Mouse (Mus musculus) small intestine, adult 2 months (tissue): ENCODE data around the gene Chsy1. TPM values are rescaled to one million over a fixed set of nuclear protein-coding genes. Genes with fewer than 3 reads are reported as not detected.

Source experiments
- H3K27ac ChIP-seq: fragments of 200-500 bp; 2 replicates; pipeline ENCODE4 v1.5.1; 2012; ENCODE audit warnings: low read depth, low read length, control low read depth, inconsistent platforms; ENCODE audit not compliant: insufficient read depth
- H3K27me3 ChIP-seq: fragments of 200-500 bp; 2 replicates; pipeline ENCODE4 v1.6.1; 2012; ENCODE audit warnings: mild to moderate bottlenecking, moderate library complexity, low read length, inconsistent platforms; ENCODE audit not compliant: control insufficient read depth, insufficient read depth
- H3K36me3 ChIP-seq: fragments of 200-500 bp; 2 replicates; pipeline ENCODE4 v1.6.1; 2012; ENCODE audit warnings: mild to moderate bottlenecking, low read length, control low read depth, inconsistent platforms; ENCODE audit not compliant: control insufficient read depth, insufficient read depth
- H3K4me1 ChIP-seq: fragments of 200-500 bp; 2 replicates; pipeline ENCODE4 v1.6.1; 2012; ENCODE audit warnings: low read length, inconsistent platforms, mixed read lengths; ENCODE audit not compliant: control insufficient read depth, insufficient read depth, insufficient read length
- H3K4me3 ChIP-seq: fragments of 200-500 bp; 2 replicates; pipeline ENCODE4 v1.5.1; 2012; ENCODE audit warnings: low read depth, mild to moderate bottlenecking, control low read depth, inconsistent platforms, low read length, moderate library complexity
- CTCF ChIP-seq: fragments of 200-500 bp; IDR thresholded peaks from 2 replicates; pipeline ENCODE4 v1.5.1; 2012; ENCODE audit warnings: low read depth, mild to moderate bottlenecking, control low read depth, inconsistent platforms, low read length, moderate library complexity, mixed read lengths; ENCODE audit not compliant: insufficient replicate concordance, insufficient read length; ENCODE audit errors: extremely low read depth
- POLR2A ChIP-seq: fragments of 200-500 bp; IDR thresholded peaks from 2 replicates; pipeline ENCODE4 v1.6.1; 2012; ENCODE audit warnings: low read depth, mild to moderate bottlenecking, control low read depth, inconsistent platforms, low read length, moderate library complexity
- WGBS: fragments of 180-500 bp; shearing (Covaris S2); methylation state at CpG from one replicate; pipeline ENCODE4 v1.1.7; 2018; 5-methylcytosine and 5-hydroxymethylcytosine counted together
- polyA plus RNA-seq: library from polyadenylated mRNA; depleted of rRNA; stranded (reverse); fragments of >200 nt; gene quantifications from 2 replicates; pipeline ENCODE4 v1.2.3, GENCODE M21; 2012

Gene Chsy1
- polyA plus RNA-seq, 1 experiment, result 1.4 TPM

- TF ChIP-seq CTCF (no peak), POLR2A (no peak)
- no peaks in the 10 kb centered on the region for H3K27me3 ChIP-seq
Measured at GRCm38 (mm10) chr7:66212887-66213286, 103.6 kb downstream of the Chsy1 start.

GRCm38 (mm10) chr7:66214477-66214876 lies 105.2 kb downstream of the Chsy1 start:
- Histone ChIP-seq H3K36me3 (no peaks in the 10 kb centered on the region), H3K27ac (no peak overlapping the region), H3K4me3 (no peak overlapping the region), H3K4me1 (peaks cover 11% of the 10 kb centered on the region), H3K27me3 (no peaks in the 10 kb centered on the region)
- WGBS, result 40% methylated on average over 6 of the region's 6 CpGs
- no peak for TF ChIP-seq CTCF
- no peak for TF ChIP-seq POLR2A

More at GRCm38 (mm10) chr7:66212887-66213286, 103.6 kb downstream of the Chsy1 start:
- Histone ChIP-seq H3K36me3 (no peaks in the 10 kb centered on the region), H3K27ac (no peak overlapping the region), H3K4me3 (no peak overlapping the region), H3K4me1 (peaks cover 7% of the 10 kb centered on the region; the same call in 1 of the 2 replicates)
- WGBS, result 65% methylated on average over 1 of the region's 1 CpGs

GRCm38 (mm10) chr7:66215911-66216310 lies 106.6 kb downstream of the Chsy1 start:
- H3K27ac ChIP-seq, result no peak overlapping the region
- H3K27me3 ChIP-seq, result no peaks in the 10 kb centered on the region
- H3K4me3 ChIP-seq, result no peak overlapping the region
- WGBS, result 80% methylated on average over 1 of the region's 1 CpGs
- peaks cover 13% of the 10 kb centered on the region for H3K4me1 ChIP-seq
- no peaks in the 10 kb centered on the region for H3K36me3 ChIP-seq
- TF ChIP-seq CTCF (no peak), POLR2A (no peak)

- Histone ChIP-seq H3K4me3 (no peak overlapping the region), H3K27ac (no peak overlapping the region), H3K36me3 (no peaks in the 10 kb centered on the region), H3K27me3 (no peaks in the 10 kb centered on the region), H3K4me1 (peaks cover 13% of the 10 kb centered on the region)
- WGBS, result 68% methylated on average over 7 of the region's 7 CpGs
- TF ChIP-seq CTCF (no peak), POLR2A (no peak)
Measured at GRCm38 (mm10) chr7:66217011-66217410, 107.7 kb downstream of the Chsy1 start.

GRCm38 (mm10) chr7:66217531-66218094 lies 108.3 kb downstream of the Chsy1 start:
- H3K27me3 ChIP-seq, result no peaks in the 10 kb centered on the region

GRCm38 (mm10) chr7:66218193-66219014 lies 109.1 kb downstream of the Chsy1 start:
- WGBS, result 71% methylated on average over 9 of the region's 9 CpGs

More at GRCm38 (mm10) chr7:66217531-66218094, 108.3 kb downstream of the Chsy1 start:
- peaks cover 13% of the 10 kb centered on the region for H3K4me1 ChIP-seq
- 84% methylated on average over 7 of the region's 7 CpGs for WGBS
- H3K4me3 ChIP-seq, result no peak overlapping the region
- H3K36me3 ChIP-seq, result no peaks in the 10 kb centered on the region
- TF ChIP-seq CTCF (no peak), POLR2A (no peak)
- no peak overlapping the region for H3K27ac ChIP-seq

GRCm38 (mm10) chr7:66219028-66219793 lies 109.9 kb downstream of the Chsy1 start:
- Histone ChIP-seq H3K4me3 (no peak overlapping the region), H3K4me1 (peaks cover 13% of the 10 kb centered on the region), H3K36me3 (no peaks in the 10 kb centered on the region), H3K27ac (no peak overlapping the region), H3K27me3 (no peaks in the 10 kb centered on the region)
- 79% methylated on average over 4 of the region's 4 CpGs for WGBS
- TF ChIP-seq CTCF, result no peak
- no peak for TF ChIP-seq POLR2A

More at GRCm38 (mm10) chr7:66218193-66219014, 109.1 kb downstream of the Chsy1 start:
- no peaks in the 10 kb centered on the region for H3K27me3 ChIP-seq
- TF ChIP-seq CTCF (no peak), POLR2A (no peak)
- H3K36me3 ChIP-seq, result no peaks in the 10 kb centered on the region
- no peak overlapping the region for H3K27ac ChIP-seq
- peaks cover 13% of the 10 kb centered on the region for H3K4me1 ChIP-seq
- H3K4me3 ChIP-seq, result no peak overlapping the region
